Mouse (Mus musculus): Measurements from ENCODE around the gene Blmh.

Blmh gene

DNA sequence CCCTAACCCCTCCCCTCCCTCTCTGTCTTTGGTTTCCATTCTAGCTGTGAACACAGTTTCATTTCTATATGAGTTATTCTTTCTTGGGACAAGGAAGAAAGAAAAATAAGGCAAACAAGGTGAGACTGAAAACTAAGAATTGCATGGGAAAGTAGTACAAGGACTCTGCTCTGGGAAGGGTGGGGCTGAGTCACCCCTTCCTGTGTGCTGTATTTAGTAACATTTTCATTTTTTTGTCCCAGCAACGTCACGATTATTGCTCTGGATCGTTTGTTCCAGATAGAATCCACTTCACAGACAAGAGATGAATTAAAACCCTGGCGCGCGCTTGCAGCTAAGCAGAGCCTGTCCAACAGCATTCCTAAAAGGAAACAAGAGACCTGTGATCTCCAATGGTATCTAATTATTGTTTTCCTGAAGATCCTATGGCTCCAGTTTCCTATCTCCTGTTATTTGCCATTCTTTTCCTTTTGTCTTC is at the start of gene Blmh:
Gene Blmh (plus strand): TSS at position 51 of the 478 bp plus-strand sequence.
- no peak for DNase-seq

DNA sequence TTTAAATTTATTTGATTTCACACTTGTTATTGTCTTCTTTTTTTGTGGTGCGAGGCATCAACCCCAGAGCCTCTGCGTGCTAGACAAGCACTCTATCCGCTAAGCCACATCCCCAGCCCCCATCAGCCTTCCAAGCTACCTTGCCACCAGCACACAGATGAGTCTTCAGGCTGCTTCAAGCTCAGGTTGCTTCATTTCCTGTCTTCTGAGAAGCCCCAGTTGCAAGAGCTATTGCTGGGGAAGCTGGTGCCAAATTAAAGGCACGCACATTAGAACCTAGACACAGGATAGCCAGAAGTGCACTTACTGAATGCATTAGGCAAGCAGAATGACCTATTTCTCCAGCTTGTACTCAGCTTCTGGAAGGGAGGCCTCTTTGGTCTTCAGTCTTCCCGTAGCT is 44.8 kb upstream of the Blmh start:
- no peak for DNase-seq

DNA sequence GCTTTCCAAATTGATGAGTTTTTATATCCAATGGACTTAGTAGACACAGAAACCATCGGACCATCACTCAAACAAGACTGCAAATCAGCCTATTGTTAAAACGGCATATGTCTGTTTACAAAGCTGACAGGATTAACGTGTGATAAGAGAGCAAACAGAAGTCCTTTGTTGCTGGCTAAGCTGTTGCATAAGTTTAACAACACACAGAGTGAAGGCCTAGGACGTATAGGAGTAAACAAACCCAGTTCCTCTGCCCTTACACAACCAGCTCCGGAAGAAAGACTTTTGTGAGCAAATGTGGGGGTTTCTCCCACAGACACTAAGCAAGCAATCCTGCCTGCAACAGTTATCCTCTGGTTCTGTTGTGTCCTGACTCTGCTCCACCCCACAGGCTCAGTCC is 40.2 kb upstream of the Blmh start:
- no peak for DNase-seq

DNA sequence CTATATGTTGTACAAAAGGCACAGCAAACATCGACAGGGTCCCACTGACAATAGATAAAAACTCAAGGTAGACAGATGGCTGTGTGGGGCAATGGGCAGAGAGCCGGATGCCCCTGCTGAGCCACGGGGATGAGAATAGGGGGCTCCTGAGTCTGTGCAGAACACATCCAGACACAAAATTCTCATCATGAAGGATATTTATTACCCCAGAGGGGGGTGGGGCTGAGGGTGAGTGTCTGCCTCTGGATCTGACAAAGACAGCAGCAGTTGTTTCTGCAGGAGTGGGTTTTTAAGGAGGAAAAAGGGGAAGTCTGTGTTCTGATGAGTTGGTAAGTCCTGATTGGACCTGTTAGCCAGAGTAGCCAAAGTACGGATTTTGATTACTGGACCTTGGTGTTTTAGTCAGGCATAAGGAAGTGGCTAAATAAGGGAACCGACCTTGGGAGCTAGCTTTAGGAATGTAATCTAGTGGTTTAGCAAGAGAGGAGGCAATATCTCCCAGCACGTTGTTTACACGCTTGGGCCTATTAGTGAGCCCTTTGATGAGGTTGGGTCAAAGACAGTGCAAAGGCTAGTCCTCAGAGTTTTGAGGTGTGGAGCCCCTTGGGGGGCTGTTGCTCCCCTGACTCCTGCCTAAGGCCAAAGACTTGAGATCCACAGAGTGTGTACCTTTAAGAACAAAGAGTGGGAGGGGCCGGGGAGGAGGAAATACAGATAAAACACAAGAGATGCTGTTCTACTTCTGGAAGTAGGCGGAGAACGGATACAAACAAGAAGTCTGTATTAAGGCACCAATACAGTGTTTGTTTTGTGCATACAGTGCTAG is 35.1 kb upstream of the Blmh start:
- peak in 1 of 2 experiments; percentile 6 for DNase-seq

DNA sequence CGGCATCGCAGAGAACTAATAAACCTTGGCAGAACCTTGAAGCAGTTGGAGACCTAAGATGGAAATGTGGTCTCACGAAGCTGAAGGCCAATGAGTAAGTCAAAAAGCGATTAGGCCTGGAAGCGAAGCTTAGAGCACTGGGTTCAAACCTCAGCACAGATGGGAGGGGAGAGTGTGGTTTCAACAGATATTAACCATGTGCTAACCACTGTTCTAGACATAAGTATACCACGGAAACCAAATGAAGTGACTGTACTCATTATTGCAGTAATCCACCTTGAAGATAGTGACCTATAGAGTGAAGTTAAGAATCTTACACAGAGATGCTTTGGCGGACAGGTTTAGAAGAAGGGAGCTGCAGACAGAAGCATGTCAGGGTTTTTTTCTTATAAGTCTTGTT is 33.4 kb upstream of the Blmh start:
- DNase-seq: no peak

DNA sequence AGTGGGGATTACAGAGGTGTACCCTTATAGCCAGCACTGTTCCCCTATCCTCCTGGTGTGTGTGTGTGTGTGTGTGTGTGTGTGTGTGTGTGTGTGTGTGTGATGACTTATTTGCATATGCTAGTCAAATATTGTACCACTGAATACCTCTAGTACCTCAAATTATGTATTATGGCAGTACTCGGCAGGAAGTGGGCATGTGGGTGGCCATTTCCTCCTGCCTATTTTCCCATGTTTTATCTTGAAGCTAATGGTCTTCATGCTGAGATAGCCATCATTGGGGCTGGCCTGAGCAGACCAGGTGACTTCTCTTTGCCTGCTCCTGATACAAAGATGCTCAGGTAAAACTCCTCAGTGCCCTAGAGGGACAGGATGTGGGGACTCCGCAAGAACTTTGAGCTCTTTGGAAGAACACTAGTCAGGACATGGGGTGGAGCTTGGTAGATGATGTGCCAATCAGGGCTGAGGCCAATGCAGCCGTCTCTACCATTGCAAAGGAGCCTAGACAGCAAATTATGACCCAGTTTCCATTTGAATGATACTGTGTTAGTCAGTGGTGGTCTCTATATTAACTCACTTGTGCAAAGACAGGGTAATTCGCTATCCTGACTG is 32.8 kb upstream of the Blmh start:
- no peak for DNase-seq

DNA sequence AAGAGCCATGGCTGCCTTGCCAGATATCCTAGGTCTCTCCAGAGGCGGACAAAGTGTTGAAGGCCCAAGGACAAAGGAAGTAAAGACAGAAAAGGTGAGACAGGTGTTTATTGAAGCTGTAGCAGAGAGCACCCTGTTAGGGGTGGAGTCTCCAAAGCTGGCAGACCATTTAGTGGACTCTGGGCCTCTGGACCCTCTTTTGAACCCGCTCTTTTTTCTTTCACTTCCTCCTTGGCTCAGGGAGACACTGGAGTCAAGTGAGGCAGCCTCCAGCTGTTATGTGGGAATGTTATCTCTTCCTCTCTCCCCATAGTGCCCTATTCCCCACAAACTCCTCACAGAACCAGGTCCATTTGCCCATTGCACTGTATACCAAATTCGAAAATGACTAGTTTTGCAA is 31.6 kb upstream of the Blmh start:
- DNase-seq: no peak

DNA sequence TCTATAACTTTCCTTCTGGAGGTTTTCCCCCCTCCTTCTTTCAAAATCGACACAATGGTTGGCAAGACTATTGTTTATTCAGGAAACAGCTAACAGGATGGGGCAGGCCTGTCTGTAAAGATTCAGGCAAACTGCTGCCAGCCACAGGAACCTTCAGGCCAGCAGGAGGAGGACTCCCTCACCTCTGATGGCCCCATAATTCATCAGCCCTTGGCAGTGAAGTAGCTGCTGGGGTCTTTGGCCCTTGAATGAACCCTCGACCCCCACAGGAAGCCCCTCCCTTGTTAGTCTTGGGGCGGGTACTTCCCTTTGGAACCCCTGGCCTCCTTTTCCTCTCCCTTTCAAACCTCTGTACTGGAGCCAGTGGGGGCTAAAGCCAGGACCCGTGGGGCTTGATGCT is 31.0 kb upstream of the Blmh start:
- no peak for DNase-seq

DNA sequence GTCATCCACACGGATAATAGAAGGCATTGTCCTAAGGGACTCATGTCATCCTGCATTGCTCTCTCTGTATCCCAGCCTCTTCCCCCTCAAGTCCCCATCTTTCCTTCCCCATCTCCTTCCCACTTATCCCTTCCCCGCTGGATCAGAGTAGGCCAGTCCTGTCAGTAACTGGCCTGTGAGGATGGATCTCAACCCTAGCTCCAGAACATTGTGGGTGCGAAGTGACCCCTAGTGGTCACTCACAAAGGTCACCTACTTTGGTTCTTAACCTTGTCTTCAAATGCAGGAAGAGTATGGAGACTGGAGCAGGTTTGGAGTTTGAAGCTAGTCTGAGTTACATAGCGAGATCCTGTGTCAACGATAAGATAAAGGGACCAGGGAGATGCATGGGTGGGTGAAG is 30.4 kb upstream of the Blmh start:
- peak in 1 of 2 experiments; percentile 28 for DNase-seq

DNA sequence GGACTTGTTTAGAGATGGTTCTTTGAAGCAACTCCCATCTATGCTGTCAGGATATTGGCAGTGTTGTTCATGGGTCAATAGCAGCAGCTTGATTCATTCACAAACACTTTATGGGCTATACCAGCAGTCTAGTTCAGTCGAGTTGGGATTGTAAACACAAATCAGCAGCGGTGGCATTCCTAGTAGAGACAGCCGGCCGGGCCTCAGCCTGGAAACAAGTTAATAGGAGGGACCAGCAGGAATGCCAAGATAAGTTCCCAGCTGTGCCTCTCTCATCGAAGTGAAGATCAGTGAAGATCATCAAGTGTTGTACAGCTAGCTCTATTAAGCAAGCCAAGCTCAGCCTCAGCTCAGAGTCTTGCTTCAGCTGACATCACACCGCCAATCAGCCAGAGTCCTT is 28.2 kb upstream of the Blmh start:
- no peak for DNase-seq

DNA sequence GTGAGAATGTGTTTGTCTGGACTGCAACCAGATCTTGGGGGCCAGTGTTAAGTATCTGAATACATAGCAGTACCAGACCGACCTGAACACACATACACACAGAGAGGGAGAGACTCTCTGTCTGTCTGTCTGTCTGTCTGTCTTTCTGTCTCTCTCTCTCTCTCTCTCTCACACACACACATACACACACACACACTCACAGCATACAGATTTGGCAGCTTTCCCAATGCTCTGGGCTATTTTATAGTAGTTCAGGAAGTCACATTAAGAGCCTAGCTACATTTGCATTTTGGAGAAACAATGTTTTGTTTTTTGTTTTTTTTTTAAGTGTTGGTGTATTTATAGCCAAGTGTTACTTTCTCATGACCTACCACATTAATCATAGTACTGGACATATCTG is 27.5 kb upstream of the Blmh start:
- DNase-seq: no peak

DNA sequence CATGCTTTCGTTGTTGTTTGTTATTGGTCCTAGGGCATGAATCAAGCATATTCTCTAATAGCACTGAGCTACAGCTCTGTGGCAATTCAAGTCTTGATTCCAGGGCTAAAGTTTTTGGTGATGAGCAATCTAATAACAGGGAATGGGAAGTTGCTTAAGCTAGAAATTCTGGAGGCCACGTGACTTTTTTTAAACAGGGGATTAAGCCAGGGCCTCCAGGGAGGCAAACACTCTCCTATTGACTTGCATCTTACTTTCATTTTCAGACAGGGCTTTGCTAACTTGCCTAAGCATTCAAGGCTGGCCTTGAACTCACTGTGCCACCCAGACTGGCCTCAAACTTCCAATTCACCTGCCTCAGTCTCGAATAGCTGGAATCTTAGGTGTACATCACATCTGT is 26.7 kb upstream of the Blmh start:
- DNase-seq: no peak

DNA sequence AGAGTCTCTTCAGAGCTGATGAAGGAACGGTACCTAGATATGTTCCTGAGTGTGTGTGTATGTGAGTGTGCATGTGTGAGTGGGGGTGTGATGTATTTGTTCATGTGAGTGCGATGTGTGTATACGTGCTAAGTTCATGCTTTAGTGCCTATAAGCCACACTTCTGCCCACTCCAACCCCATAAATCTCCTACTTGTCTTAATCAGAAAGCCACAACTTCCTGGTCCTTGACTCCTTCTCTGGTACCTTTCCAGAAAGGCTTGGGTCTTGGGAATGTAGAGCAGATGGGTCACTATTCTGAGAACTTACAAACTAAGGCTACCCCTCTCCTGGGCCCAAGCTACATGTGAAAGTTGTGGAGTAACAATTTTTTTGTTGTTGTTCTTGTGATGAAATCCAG is 25.9 kb upstream of the Blmh start:
- DNase-seq: no peak

DNA sequence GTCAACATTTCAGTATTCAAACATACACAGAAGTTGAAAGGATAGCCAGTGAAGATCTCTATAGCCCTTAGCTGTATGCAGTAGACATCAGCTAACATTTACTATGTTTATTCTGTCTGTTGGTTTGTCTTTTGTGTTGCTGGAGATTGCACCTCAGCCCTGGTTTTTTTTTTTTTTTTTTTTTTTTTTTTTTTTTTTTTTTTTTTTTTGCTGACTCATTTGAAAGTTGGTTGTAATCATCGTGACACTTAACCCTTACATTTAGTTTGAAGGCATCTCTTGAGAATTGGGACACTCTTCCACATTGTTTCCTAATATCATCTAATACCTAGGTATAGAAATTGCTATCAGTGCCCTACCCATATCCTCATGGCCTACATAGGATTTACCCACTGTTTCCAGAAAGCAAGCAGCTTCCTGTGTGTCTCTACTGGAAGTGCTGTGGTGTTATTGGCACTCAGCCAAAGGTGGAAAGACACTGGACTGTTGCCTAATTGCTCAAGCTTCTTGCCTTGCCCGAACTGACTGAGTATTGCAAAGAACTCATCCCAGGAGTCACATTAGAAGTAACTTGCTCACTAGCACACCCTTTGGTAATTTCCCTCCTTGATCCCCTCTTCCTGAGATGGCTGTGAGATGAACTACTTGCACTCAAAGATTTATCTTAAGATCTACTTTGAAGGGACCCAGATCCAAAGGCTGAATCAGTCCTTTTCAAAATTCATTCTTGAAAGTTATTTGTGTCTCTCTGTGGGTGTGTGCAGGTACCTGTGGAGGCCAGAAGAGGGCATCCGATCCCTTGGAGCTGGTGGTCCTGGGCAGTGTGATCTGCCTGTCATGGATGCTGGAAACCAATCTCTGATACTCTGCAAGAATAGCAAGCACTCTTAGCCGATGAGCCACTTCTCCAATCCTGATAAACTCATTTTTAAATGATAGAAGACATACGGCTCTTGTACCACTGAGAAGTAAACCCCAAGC is 24.6 kb upstream of the Blmh start:
- DNase-seq: no peak

DNA sequence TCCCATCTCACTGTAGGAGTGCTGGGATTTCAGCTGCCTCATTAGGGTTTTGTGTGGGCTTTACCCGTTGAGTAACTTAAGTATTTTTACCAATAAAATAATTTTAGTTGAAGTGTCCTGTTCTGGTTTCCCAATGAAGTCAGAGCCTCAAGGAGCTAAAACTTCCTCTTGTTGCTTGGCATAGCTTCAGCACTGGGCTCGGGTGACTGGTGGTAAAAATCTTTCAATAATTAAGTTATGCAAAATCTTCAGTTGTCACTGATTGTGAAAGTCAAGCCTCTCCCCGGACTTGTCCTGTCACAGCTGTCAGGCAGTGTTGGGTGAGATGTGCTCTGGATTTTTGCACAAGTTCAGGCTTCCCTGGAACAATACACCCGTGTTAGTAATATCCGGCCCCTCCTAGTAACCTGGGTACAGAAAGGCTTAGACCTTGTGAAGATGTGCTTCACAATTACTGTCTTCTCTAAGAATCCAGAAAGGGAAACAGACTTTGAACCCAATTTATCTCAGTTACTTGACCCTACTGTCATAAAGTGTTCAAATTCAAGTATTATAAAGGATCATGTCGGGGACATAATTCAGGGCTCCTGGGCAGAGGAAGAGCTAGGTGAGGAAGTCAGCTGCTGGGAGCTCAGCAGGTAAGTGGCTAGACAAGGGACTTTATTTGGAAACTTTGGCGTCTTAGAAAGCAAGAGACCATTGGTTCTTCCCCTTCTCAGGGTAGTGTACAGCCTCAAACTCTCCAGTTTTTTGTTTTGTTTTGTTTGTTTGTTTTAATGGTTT is 22.8 kb upstream of the Blmh start, which contains the start of gene Tmigd1:
Gene Tmigd1 (plus strand): TSS at position 581 of the 783 bp plus-strand sequence.
- DNase-seq: no peak

DNA sequence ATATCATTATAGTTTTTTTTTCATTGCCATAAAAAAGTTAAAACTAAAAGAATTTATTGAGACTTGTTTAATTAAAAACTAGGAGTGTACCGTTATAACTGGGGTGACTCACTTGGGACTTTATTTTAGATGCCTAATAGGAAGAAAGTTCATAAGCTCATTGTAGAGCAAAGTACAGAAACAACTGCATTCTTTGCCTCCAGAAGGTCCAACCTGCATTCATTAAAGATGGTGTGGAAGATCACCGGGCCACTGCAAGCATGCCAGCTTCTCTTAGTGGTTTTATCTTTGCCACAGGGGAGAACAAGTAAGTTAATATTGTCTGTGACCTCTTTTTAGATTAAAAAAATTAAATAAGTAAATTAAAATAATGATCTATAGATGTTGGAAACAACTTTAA is 20.3 kb upstream of the Blmh start:
- DNase-seq: no peak

DNA sequence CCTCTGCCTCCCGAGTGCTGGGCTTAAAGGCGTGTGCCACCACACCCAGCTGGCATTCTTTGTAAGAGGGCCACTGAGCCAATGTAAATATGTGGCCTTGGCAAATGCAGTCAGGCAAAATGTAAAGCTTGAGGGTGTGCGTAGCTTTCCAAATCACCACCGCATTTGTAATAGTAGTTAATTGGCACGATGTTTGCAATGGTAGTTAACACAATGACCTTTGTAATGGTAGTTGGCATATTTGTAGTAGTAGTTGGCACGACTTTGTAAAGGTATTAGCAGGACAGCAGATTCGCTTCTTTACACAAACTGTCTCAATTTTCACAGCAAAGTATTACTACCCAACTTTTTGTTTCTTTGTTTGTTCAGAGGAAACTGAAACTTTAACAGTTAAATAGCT is 16.0 kb upstream of the Blmh start:
- no peak for DNase-seq

DNA sequence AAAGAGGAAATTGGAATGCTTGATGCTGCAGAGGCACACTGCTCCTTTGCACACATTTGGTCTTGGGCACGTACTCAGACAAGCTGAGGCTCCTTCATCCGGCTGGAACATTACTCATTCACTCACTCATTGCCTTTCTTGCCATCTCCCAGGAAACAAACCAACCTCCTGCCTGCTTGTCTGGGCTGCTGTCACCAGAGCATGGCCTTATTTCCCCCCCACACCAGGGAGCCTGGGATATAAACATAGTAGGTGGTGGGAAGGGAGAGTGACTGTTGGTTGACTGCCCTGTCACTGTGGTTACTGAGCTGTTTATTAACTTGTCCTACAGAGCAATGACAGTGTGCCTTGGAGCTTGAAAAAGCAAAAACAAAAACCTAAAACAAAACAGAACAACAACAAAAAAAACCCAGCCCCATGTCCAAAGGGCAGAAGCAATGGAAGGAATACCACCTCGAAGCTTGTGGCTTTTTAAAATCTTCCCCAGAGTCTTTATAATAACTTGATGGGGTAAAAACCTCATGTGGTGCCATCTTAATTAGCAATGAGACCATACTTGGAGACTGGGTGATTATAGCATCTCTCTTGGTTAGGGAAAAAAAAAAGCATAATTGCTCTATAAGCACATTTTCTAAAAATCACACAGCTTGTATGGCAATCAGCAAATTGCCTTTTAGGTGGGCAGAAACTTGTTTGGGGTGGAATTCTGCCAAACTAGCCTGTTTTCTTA is 13.1 kb upstream of the Blmh start:
- DNase-seq: no peak

DNA sequence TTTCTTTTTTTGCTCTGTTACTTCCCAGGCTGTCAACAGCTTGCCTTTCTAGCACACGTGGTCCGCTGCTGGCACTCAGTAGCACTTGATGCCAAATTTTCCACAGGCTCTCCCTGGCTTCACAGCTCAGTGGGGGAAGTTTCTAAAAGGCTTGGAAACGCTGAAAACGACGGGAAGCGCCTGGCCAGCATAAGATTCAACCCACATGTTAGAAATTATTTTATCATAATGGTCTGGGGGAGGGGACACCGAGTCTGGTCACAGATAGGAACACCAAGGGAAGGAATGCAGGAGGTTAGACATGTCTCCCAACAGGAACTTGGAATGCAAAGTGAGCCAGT is 12.6 kb upstream of the Blmh start:
- no peak for DNase-seq

DNA sequence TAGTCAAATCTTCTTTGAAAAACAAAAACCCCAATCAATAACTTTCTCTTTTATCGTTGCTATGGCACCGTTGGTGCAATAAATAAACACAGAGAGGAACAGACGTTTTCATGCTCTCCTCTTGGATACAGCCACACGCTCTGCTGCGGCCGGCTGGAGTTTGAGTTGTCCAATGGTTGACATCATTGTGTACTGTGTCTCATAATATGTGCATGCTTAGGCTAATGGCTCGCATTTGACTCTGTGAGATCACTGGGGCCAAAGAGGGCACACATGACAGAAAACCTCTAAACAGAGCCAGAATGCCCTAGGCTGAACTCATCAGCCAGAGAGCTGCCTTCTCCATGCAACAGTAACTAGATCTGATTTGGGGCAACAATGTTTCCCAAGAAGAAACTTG is 10.2 kb upstream of the Blmh start:
- DNase-seq: no peak

DNA sequence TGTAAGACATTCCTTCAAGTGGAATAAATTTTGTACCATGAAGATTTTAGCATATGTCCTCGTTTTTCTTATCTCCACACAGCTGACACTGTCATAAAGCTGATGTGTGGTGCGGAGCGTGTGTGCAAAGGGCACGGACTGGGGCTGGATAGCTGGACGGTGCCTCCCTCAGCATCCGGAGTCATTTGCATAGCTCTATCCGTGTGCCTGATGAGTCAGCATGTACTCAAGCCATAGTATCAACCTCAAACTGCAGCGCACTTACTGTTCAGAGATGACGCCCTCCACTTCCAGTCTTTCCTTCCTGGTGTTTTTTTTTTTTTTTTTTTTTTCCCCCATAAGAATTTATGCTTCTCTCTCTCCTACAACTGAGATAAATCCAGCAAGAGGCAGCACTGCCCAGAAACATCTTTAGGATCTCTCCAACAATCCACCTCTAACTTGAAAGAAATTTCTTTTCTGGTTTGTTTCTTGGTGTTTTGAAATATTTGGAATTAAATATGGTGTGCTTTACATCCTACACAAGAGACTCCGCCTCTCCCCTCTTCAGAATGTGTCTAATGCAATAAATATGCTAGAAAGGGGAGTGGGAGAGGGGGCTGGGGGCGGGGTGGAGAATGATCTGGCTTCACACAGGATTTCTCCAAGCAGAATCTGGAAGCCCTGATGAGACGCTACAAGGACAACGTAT is 7.9 kb upstream of the Blmh start:
- DNase-seq: no peak
